8 mouse cellular contexts compared by ENCODE assay signal in genomic region chr17:45574129-45574761, GRCm38 (mm10). TPM values are rescaled to one million over a fixed set of nuclear protein-coding genes. Genes with fewer than 3 reads are reported as not detected.
A peak's percentile ranks its signal among the peaks of the same experiment; 100 is the strongest.
DNase-seq lines count a peak whose midpoint lies in the region; TF ChIP-seq lines count a peak whose summit lies in the region.

No protein-coding gene starts in this region.

- TF ChIP-seq CTCF in left cerebral cortex, adult 2 months (IDR thresholded peaks at IDR 0.05), result no peak

- peak overlapping the region; percentile 100 for H3K4me3 ChIP-seq in left cerebral cortex, adult 2 months

- H3K27ac ChIP-seq in left cerebral cortex, adult 2 months, result peak overlapping the region; percentile 99

- peak; percentile 81 for DNase-seq in R1 (ENCODE audit: low read depth, low spot score)
- DNase-seq in cerebellum, postnatal 36 days, result peak; percentile 80
- peak; percentile 50 to 57 for DNase-seq in gastrocnemius, adult 8-10 months (ENCODE audit: low spot score in 2 of 2)
- peak; percentile 84 for DNase-seq in induced T-regulatory cell, adult 2 months (ENCODE audit: low read depth)
- peak; percentile 77 to 79 for DNase-seq in left cerebral cortex, adult 2 months (ENCODE audit: extremely low spot score in 1 of 2, low spot score in 2 of 2)
- peak; percentile 76 for DNase-seq in lung, postnatal 36 days
- peak; percentile 90 to 93 for DNase-seq in right cerebral cortex, postnatal 10 days (ENCODE audit: low spot score in 2 of 2)
- peak; percentile 55 for DNase-seq in urinary bladder, postnatal 25 days (ENCODE audit: low spot score)

- intact Hi-C loops in left cerebral cortex, adult 2 months (cut with DNase I), result loop anchor here (2.0 kb wide), 1 partner anchor 57 kb away; no protein-coding TSS in a partner anchor

RNA-seq across cellular contexts. Expression of gene Hsp90ab1, which starts 1.2 kb away (rescaled TPM):
- total RNA-seq in gastrocnemius, adult 8-10 months (2022), result 1,000 to 10,000 TPM; 1,140 to 1,362 (median 1,203) TPM
- total RNA-seq in left cerebral cortex, adult 2 months (2021), result 1,000 to 10,000 TPM; 1,492 to 1,507 TPM

RNA-seq across cellular contexts. Expression of gene Slc35b2, which starts 10.6 kb away (rescaled TPM):
- total RNA-seq in gastrocnemius, adult 8-10 months (2022), result 10 to 100 TPM; 17.2 to 22.9 (median 19.8) TPM
- total RNA-seq in left cerebral cortex, adult 2 months (2021), result 10 to 100 TPM; 21.5 to 26.3 TPM

RNA-seq across cellular contexts. Expression of gene Nfkbie, which starts 18.7 kb away (rescaled TPM):
- total RNA-seq in gastrocnemius, adult 8-10 months (2022), result under 1 TPM; 0.27 to 0.56 (median 0.34) TPM
- 1 to 10 TPM; 2.3 to 2.4 TPM for total RNA-seq in left cerebral cortex, adult 2 months (2021)

RNA-seq across cellular contexts. Expression of gene Tmem151b, which starts 24.8 kb away (rescaled TPM):
- total RNA-seq in gastrocnemius, adult 8-10 months (2022), result not detected
- 100 to 1,000 TPM; 132 to 133 TPM for total RNA-seq in left cerebral cortex, adult 2 months (2021)

RNA-seq across cellular contexts. Expression of gene Slc29a1, which starts 25.2 kb away (rescaled TPM):
- total RNA-seq in gastrocnemius, adult 8-10 months (2022), result 10 to 100 TPM; 26.6 to 31.2 (median 27.2) TPM
- 10 to 100 TPM; 19.7 to 23.6 TPM for total RNA-seq in left cerebral cortex, adult 2 months (2021)

Comparison
In these comparisons a context has a peak if more than half of its experiments do, and no peak if none do; other contexts are left out.
1. Peak in every context shown above with its lines: DNase-seq, H3K4me3 ChIP-seq and H3K27ac ChIP-seq.